Mouse (Mus musculus) hindbrain, embryonic 13.5 days (tissue): Measurements from ENCODE around the gene 6430548M08Rik. TPM values are rescaled to one million over a fixed set of nuclear protein-coding genes. Genes with fewer than 3 reads are reported as not detected.
A peak's percentile ranks its signal among the peaks of the same experiment; 100 is the strongest.

Source experiments
- ATAC-seq: fragments of 200-750 bp; cut with Nextera tagmentation; 2 replicates; pipeline ENCODE4 v1.8.0; 2017; ENCODE audit warnings: moderate TSS enrichment; ENCODE audit not compliant: low FRiP score
- H3K27ac ChIP-seq: fragments of 300-500 bp; sonication (generic); 2 replicates; pipeline ENCODE4 v1.5.1; 2015; ENCODE audit warnings: inconsistent platforms, mild to moderate bottlenecking, moderate library complexity
- H3K27me3 ChIP-seq: fragments of 300-500 bp; sonication (generic); 2 replicates; pipeline ENCODE4 v1.6.1; 2015; ENCODE audit warnings: mild to moderate bottlenecking, inconsistent platforms
- H3K36me3 ChIP-seq: fragments of 300-500 bp; sonication (generic); 2 replicates; pipeline ENCODE4 v1.6.1; 2015; ENCODE audit warnings: mild to moderate bottlenecking, inconsistent platforms
- H3K4me1 ChIP-seq: fragments of 300-500 bp; sonication (generic); replicated peaks from 2 replicates; pipeline ENCODE4 v1.6.1; 2015; ENCODE audit warnings: inconsistent platforms
- H3K4me2 ChIP-seq: fragments of 300-500 bp; sonication (generic); 2 replicates; pipeline ENCODE4 v1.6.1; 2015; ENCODE audit warnings: inconsistent platforms, mild to moderate bottlenecking, moderate library complexity
- H3K4me3 ChIP-seq: fragments of 300-500 bp; sonication (generic); 2 replicates; pipeline ENCODE4 v1.5.1; 2015; ENCODE audit warnings: mild to moderate bottlenecking, inconsistent platforms
- H3K9ac ChIP-seq: fragments of 300-500 bp; sonication (generic); 2 replicates; pipeline ENCODE4 v1.6.1; 2015; ENCODE audit warnings: mild to moderate bottlenecking, inconsistent platforms
- H3K9me3 ChIP-seq: fragments of 300-500 bp; sonication (generic); 2 replicates; pipeline ENCODE4 v1.6.1; 2016; ENCODE audit warnings: inconsistent platforms
- WGBS: fragments of 180-500 bp; shearing (Covaris S2); methylation state at CpG from one replicate; pipeline ENCODE4 v1.1.7; 2015; 5-methylcytosine and 5-hydroxymethylcytosine counted together
- polyA plus RNA-seq: library from polyadenylated mRNA; unstranded; fragments of >200 nt; fragmentation: Nextera tagmentation; extraction: Ambion mirVana; gene quantifications from 2 replicates; pipeline ENCODE4 v1.2.1, GENCODE M21; 2015

6430548M08Rik gene
- polyA plus RNA-seq, 1 experiment from 2014 or later = 23.2 TPM

DNA sequence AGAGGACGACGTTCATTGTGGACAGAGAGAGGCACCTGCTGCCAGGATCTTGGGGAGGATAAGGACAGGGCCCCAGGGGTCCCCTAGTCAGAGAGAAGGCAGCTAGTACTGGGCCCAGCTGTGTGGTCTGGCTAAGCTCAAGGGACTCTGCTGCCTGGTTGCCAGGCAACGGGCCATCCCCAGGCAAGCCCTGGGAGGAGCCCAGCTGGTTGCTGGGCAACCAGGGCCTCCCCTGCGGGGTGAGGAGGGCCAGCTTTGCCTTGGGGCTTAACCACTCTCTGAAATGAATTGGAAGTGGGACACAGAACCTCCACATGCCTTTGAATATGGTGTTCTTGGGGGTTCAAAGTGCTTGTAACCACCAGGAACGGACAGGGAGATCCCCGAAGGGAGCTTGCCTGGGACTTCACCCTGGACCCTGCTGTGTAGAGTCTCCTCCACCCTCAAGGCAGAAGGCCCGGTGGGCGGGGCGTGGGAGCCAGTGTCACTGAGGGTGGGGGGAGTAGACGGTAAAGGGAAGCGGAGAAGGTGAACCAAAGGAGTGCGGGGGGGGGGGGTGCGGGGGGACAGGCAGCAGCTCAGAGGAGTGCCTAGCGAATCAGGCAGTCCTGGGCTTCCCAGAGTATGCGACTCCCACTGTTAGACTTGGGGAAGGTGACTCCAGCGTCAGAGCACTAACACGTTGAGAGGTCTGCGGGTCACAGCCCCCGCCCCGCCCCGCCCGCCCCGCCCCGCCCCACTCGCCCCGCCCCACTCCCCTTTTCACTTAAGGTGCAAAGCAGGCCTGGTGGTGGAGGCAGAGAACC, 63.6 kb downstream of the 6430548M08Rik start, which contains the start of gene Fam92b:
TSS of gene Fam92b (minus strand) at position 149 of the 806 bp plus-strand sequence.
- Histone ChIP-seq H3K4me1 (peaks cover 48% of the 10 kb centered on the region), H3K27ac (peak within 1 kb of the TSS; percentile 83), H3K4me3 (no peak within 1 kb of the TSS), H3K9ac (peak within 1 kb of the TSS; percentile 62), H3K4me2 (peak within 1 kb of the TSS; percentile 42), H3K36me3 (no peaks in the 10 kb centered on the region), H3K27me3 (peaks cover 33% of the 10 kb centered on the region), H3K9me3 (no peaks in the 10 kb centered on the region)
- 0% methylated on average over 11 of the region's 26 CpGs for WGBS
- ATAC-seq = peak; percentile 83

DNA sequence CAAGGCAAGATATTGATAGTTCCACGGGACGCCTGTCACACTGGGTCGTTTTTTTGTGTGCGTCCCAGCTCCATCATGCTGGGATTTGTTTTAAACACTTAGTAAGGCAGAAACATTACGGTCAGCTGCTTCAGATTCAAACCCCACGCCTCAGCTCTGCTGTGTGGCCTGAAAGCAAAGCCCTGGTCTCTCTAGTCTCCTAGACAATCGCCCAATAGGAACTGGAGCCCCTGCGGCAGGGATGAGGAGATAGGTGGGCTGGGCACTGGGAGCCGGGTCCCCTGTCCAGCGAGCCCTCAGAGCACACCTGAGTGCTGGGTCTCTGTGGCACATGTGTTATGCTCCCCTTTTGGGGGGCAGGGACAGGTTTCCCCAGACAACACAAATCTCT, 64.2 kb downstream of the 6430548M08Rik start:
- peak overlapping the region; percentile 43; the same call in 1 of the 2 replicates for H3K9ac ChIP-seq
- 2% methylated on average over 10 of the region's 10 CpGs for WGBS

DNA sequence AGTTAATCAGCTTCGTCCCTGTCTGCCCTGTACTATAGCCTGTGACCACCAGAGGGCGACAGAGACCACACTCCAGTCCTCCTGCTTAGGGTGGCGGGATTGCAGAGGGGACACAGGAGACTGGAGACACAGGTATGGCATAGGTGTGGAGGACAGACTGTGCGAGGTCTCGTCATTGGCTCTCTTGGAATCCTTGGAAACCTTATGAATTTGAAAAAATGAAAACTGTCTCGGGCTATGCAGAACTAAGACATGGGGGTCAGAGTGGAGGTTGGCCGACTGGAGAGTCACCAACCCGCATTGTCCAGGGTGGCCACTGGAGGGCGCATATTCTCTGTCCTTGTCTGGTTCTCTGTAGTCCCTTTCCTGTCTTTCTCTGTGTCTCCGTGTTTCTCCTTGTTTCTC, 65.1 kb downstream of the 6430548M08Rik start:
- WGBS = under 1% methylated on average over 10 of the region's 10 CpGs
- H3K9me3 ChIP-seq = no peaks in the 10 kb centered on the region
- no peak overlapping the region for H3K4me3 ChIP-seq
- H3K27ac ChIP-seq = peak overlapping the region; percentile 59
- H3K4me1 ChIP-seq = peaks cover 52% of the 10 kb centered on the region
- H3K9ac ChIP-seq = 0 out of 2 replicates have a peak overlapping the region, but pooled peaks have one; percentile 49
- peaks cover 26% of the 10 kb centered on the region for H3K27me3 ChIP-seq
- H3K4me2 ChIP-seq = peak overlapping the region; percentile 43
- H3K36me3 ChIP-seq = no peaks in the 10 kb centered on the region
- ATAC-seq = peak; percentile 69

More for the DNA sequence above, 64.2 kb downstream of the 6430548M08Rik start:
- H3K4me2 ChIP-seq = peak overlapping the region; percentile 42
- peaks cover 29% of the 10 kb centered on the region for H3K27me3 ChIP-seq
- no peak overlapping the region for H3K4me3 ChIP-seq
- H3K36me3 ChIP-seq = no peaks in the 10 kb centered on the region
- H3K27ac ChIP-seq = peak overlapping the region; percentile 83
- peaks cover 48% of the 10 kb centered on the region for H3K4me1 ChIP-seq
- H3K9me3 ChIP-seq = no peaks in the 10 kb centered on the region
- no peak for ATAC-seq

DNA sequence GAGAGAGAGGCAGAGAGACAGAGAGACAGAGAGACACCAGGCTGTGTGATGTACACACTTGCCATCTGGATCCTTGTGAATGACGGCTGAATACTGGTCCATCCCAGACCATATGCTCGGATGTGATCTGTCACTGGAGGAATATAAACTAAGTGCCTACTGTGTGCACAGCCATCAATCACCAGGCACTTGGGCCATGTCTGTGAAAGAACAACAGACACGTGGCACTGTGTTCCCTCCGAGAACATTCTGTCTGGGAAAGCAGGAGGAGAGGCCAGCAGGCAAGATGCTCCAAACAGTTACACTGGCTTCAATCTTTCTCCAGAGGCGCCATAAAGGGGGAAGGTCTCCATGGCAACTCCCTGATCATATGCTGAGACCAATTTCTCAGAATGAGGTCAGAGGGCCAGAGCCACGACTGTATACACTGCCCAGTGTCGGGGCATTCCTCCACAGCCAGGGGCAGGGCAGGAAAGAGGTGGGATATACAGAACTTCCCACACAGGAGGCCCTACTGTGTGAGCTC, 66.6 kb downstream of the 6430548M08Rik start:
- WGBS = 30% methylated on average over 7 of the region's 7 CpGs
- peaks cover 66% of the 10 kb centered on the region for H3K4me1 ChIP-seq
- no peak overlapping the region for H3K27ac ChIP-seq
- no peak for ATAC-seq
- no peak overlapping the region for H3K9ac ChIP-seq
- no peaks in the 10 kb centered on the region for H3K9me3 ChIP-seq
- H3K27me3 ChIP-seq = peaks cover 11% of the 10 kb centered on the region
- no peak overlapping the region for H3K4me3 ChIP-seq
- no peak overlapping the region for H3K4me2 ChIP-seq
- H3K36me3 ChIP-seq = no peaks in the 10 kb centered on the region

DNA sequence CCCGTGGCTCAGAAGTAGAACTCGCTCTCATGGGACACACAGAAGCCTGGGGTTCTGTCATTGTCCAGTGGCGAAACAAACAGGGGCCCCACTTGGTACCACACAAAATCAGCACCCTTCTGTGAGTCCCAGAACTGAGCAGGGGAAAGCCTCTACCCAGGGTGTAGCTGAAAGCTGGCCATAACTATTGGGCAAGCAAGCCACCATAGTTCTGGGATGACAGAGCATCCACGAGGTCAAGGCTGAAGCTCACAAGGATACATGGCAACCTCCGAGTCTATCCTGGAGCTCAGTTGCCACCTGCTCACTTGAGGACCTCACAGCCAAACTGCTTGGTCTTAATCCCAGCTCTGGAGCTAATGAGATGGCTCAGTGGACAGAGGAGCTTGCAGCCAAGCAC, 67.3 kb downstream of the 6430548M08Rik start:
- no peak overlapping the region for H3K9ac ChIP-seq
- no peak overlapping the region for H3K4me3 ChIP-seq
- no peak overlapping the region for H3K4me2 ChIP-seq
- peaks cover 67% of the 10 kb centered on the region for H3K4me1 ChIP-seq
- 89% methylated on average over 5 of the region's 5 CpGs for WGBS
- no peaks in the 10 kb centered on the region for H3K9me3 ChIP-seq
- H3K27me3 ChIP-seq = peaks cover 10% of the 10 kb centered on the region; the same call in 1 of the 2 replicates
- H3K36me3 ChIP-seq = no peaks in the 10 kb centered on the region
- no peak overlapping the region for H3K27ac ChIP-seq
- no peak for ATAC-seq

DNA sequence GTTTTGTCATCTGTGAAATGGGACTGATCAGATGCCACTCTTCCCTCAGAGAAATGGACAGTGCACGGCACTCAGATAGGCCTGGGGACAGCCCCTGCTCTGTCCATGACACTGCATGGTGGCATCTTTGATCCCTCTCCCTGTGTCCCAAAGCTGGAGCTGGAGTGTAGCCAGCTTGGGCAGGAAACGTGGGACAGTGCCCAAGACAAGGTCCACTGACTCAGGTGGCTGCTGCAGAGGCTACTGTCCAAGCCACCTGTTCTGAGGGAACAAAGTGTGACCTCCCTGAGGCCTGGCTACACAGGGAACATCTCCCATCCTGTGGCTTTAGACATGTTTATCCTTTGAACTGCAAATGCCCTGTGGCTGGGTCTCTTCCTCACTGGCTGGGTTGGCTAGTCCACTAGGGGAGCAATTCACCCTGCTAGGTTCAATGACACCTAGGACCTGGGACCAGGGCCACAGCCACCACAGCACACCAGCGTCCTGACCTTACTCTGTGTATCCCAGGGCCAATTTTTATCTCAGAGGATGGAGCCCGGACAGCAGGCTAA, 68.0 kb downstream of the 6430548M08Rik start:
- H3K9me3 ChIP-seq = no peaks in the 10 kb centered on the region
- H3K27me3 ChIP-seq = peaks cover 7% of the 10 kb centered on the region; the same call in 1 of the 2 replicates
- no peak overlapping the region for H3K27ac ChIP-seq
- no peak for ATAC-seq
- H3K36me3 ChIP-seq = no peaks in the 10 kb centered on the region
- H3K9ac ChIP-seq = no peak overlapping the region
- H3K4me1 ChIP-seq = peaks cover 67% of the 10 kb centered on the region
- H3K4me2 ChIP-seq = no peak overlapping the region
- WGBS = 86% methylated on average over 4 of the region's 4 CpGs
- H3K4me3 ChIP-seq = no peak overlapping the region

DNA sequence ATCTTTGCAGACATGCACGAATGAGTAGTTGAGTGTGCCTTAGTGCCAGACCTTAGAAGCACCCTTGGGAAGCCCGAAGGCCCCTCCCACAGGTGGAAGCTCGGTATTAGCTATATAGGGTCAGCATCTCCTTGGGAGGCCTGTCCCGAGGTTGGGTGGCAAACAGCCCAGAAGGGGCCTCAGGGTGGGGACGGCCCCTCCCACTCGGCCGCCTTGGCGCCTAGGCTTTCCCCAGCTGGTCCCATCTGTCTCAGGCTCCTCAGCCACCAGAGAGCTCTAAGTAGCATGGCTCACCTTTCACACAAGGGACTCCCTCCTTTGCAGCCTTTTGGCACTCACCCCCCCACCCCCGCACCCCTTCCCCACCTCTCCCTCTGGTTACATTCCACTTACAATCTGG, 70.4 kb downstream of the 6430548M08Rik start:
- Histone ChIP-seq H3K9ac (no peak overlapping the region), H3K4me2 (no peak overlapping the region), H3K9me3 (no peaks in the 10 kb centered on the region), H3K27me3 (0 out of 2 replicates have a peak, but pooled peaks cover 9% of the 10 kb centered on the region), H3K27ac (peak overlapping the region; percentile 37), H3K36me3 (no peaks in the 10 kb centered on the region), H3K4me3 (no peak overlapping the region), H3K4me1 (peaks cover 47% of the 10 kb centered on the region)
- 42% methylated on average over 9 of the region's 9 CpGs for WGBS
- ATAC-seq = no peak

DNA sequence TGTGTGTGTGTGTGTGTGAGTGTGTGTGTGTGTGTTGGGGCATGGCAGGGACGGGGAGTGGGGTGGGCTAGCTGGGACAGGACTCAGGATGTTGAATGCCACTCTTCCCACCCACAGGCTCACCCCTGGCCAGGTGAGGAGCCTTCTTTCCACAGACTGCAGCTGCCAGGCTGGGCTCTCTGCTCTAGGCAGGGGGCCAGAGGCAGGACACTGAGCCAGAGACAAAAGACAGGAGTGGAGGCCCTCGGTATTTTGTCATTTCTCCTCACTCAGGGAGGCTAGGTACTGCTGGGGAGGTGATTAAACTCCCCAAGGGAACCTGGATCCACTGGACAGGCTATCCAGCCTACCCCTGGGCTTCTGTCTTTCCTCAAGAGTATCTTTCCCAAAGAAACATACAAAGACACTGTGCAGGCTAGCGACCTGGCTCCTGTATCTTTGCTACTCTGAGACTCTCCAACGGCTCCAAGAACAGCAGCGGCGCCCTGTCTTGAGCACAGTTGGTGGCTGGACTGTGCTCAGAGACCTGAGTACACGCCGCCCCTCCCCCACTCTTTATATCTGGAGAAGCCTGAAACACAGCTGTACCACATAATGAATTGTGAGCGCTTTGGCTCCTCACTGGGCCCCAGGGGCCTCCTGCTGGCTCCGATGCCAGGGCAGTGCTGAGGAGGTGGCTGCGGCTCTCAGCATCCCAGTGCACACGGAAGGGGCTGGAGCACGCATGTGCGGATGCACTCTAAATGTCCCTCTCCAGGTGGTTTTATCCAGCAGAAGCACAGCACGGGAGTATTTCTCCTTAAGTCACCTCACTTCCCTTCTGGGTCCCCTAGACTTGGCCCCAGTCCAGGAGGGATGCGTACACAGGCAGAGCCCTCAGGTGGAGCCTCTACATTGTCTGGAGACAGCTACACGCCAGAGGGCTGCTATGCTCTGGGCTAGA, 71.2 kb downstream of the 6430548M08Rik start:
- 0 out of 2 replicates have a peak, but pooled peaks cover 9% of the 10 kb centered on the region for H3K27me3 ChIP-seq
- peak overlapping the region; percentile 60 for H3K9ac ChIP-seq
- peak overlapping the region; percentile 36 for H3K4me2 ChIP-seq
- no peak overlapping the region for H3K4me3 ChIP-seq
- WGBS = 11% methylated on average over 17 of the region's 17 CpGs
- no peaks in the 10 kb centered on the region for H3K9me3 ChIP-seq
- no peaks in the 10 kb centered on the region for H3K36me3 ChIP-seq
- peak overlapping the region; percentile 89 for H3K27ac ChIP-seq
- H3K4me1 ChIP-seq = peaks cover 48% of the 10 kb centered on the region
- peak; percentile 41 for ATAC-seq

DNA sequence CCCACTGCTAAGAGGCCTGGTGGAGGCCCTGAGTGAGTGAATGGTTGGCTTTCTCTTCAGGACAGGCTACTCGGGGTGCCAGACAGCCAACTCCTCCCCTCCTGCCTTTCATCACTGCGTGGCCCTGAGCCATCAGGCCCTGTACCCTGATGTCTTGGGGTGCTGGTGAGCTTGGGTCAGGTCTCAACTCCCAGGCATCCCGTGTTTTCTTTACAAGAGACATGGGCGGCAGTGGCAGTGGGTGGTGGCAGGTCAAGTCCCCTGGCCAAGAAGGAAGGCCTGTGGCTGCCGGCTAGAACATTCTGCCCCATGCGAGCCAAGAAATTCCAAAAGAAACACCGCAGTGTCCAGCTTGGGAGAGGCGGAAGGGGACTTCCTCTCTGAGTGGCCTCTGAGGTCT, 72.5 kb downstream of the 6430548M08Rik start:
- Histone ChIP-seq H3K4me1 (peaks cover 53% of the 10 kb centered on the region), H3K9ac (no peak overlapping the region), H3K36me3 (no peaks in the 10 kb centered on the region), H3K27ac (peak overlapping the region; percentile 89), H3K4me3 (no peak overlapping the region), H3K9me3 (no peaks in the 10 kb centered on the region), H3K4me2 (no peak overlapping the region), H3K27me3 (0 out of 2 replicates have a peak, but pooled peaks cover 5% of the 10 kb centered on the region)
- whole genome bisulfite sequencing = 45% methylated on average over 8 of the region's 8 CpGs
- ATAC-seq = no peak

DNA sequence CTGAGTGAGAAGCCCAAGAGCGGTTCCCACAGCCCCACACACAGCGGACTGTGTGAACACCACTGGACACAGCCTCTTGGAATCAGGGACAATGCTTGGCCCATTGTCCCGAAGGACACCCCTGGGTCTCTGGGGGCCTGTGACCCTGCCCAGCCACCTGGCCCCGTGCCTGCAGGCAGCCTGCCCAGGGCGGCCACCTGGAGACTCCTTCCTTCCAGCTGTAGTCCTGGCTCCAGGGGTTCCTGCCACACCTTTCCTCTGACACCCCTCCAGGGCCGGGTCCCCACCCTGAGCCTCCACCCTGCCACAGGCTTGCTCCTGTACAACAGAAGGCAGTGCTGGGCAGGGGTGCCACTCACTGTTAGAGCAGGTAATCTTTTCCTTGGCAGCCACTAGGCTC, 74.6 kb downstream of the 6430548M08Rik start:
- Histone ChIP-seq H3K9me3 (0 out of 2 replicates have a peak, but pooled peaks cover 3% of the 10 kb centered on the region), H3K27me3 (0 out of 2 replicates have a peak, but pooled peaks cover 5% of the 10 kb centered on the region), H3K4me3 (no peak overlapping the region), H3K4me2 (no peak overlapping the region), H3K27ac (no peak overlapping the region), H3K9ac (no peak overlapping the region), H3K36me3 (no peaks in the 10 kb centered on the region), H3K4me1 (peaks cover 55% of the 10 kb centered on the region)
- 83% methylated on average over 6 of the region's 6 CpGs for WGBS
- no peak for ATAC-seq

DNA sequence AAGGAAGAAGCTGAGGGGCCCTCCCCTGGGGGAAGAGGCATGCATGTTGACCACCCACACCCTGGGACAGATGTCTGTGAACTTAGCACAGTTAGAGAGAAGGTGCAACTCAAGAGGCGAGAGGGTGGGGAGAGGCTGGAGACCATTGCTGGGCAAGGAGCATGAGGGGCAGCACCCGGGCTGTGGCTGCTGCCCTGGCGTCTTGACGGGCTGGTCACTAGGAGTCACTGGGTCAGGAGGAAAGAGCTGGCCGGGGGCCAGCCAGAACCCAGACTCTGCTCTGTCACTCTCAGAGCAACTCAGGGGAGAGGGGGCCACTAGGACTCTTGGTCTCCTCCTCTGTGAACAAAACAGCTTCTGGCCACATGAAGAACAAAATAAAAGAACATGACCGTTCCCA, 75.5 kb downstream of the 6430548M08Rik start:
- Histone ChIP-seq H3K9ac (no peak overlapping the region), H3K36me3 (no peaks in the 10 kb centered on the region), H3K4me3 (no peak overlapping the region), H3K27me3 (0 out of 2 replicates have a peak, but pooled peaks cover 5% of the 10 kb centered on the region), H3K4me2 (no peak overlapping the region), H3K4me1 (peaks cover 47% of the 10 kb centered on the region), H3K27ac (no peak overlapping the region), H3K9me3 (0 out of 2 replicates have a peak, but pooled peaks cover 3% of the 10 kb centered on the region)
- WGBS = 86% methylated on average over 6 of the region's 6 CpGs
- no peak for ATAC-seq
